ENCODE assay signal across 19 mouse cellular contexts in genomic region chr19:38308116-38308515, GRCm38 (mm10). TPM values are rescaled to one million over a fixed set of nuclear protein-coding genes. Genes with fewer than 3 reads are reported as not detected.
"Had no signal": no experiment of that assay in that cellular context is flagged by ENCODE, and none has a peak within 500 bp of the region (broad histone marks: within the 10 kb centered on the region; RNA-seq: fewer than 3 reads in every experiment).

No protein-coding gene starts in this region.

- H3K27ac ChIP-seq: neural tube, embryonic 13.5 days; neural tube, embryonic 15.5 days; stomach, embryonic 15.5 days; stomach, postnatal 0 days had no signal

- H3K9ac ChIP-seq: neural tube, embryonic 13.5 days; neural tube, embryonic 15.5 days; stomach, embryonic 15.5 days had no signal

- H3K4me3 ChIP-seq: neural tube, embryonic 13.5 days; neural tube, embryonic 15.5 days; stomach, embryonic 15.5 days had no signal

- H3K36me3 ChIP-seq: neural tube, embryonic 13.5 days; stomach, embryonic 15.5 days had no signal

- H3K27me3 ChIP-seq: neural tube, embryonic 13.5 days; neural tube, embryonic 15.5 days; stomach, embryonic 15.5 days had no signal

- H3K4me2 ChIP-seq: neural tube, embryonic 13.5 days; neural tube, embryonic 15.5 days; stomach, embryonic 15.5 days had no signal

- H3K9me3 ChIP-seq: neural tube, embryonic 13.5 days; neural tube, embryonic 15.5 days; stomach, embryonic 15.5 days had no signal

- H3K4me1 ChIP-seq: neural tube, embryonic 13.5 days; neural tube, embryonic 15.5 days; stomach, embryonic 15.5 days had no signal

- DNase-seq: retina, postnatal 1 day; right cerebral cortex, adult 18-20 months; right cerebral cortex, postnatal 14 days; right cerebral cortex, postnatal 25 days; right cerebral cortex, postnatal 4 days; spleen, adult 18-20 months; thymus, adult 18-20 months; thymus, adult 2 months; thymus, postnatal 14 days; thymus, postnatal 25 days; thymus, postnatal 36 days; thymus, postnatal 4 days had no signal

RNA-seq across cellular contexts. Expression of gene Lgi1, which starts 43.8 kb away (rescaled TPM):
- total RNA-seq: neutrophil, adult 5-6 weeks had no signal
- polyA plus RNA-seq: small intestine, adult 2 months; thymus, postnatal 0 days had no signal
